Mouse (Mus musculus) lung, embryonic 16.5 days (tissue): ENCODE measurements around the gene Ikzf1. TPM values are rescaled to one million over a fixed set of nuclear protein-coding genes. Genes with fewer than 3 reads are reported as not detected.

Source experiments
- ATAC-seq: fragments of 200-750 bp; cut with Nextera tagmentation; 2 replicates; pipeline ENCODE4 v1.8.0; 2017; ENCODE audit warnings: low read depth, mild to moderate bottlenecking, moderate library complexity
- H3K27ac ChIP-seq: fragments of 300-500 bp; sonication (generic); 2 replicates; pipeline ENCODE4 v1.5.1; 2014; ENCODE audit warnings: mild to moderate bottlenecking, control low read depth, low read length
- H3K27me3 ChIP-seq: fragments of 300-500 bp; sonication (generic); 2 replicates; pipeline ENCODE4 v1.6.1; 2014; ENCODE audit warnings: low read depth, low read length, mixed read lengths; ENCODE audit not compliant: control insufficient read depth, insufficient read depth
- H3K36me3 ChIP-seq: fragments of 300-500 bp; sonication (generic); 2 replicates; pipeline ENCODE4 v1.6.1; 2014; ENCODE audit warnings: low read length; ENCODE audit not compliant: control insufficient read depth, insufficient read depth
- H3K4me1 ChIP-seq: fragments of 300-500 bp; sonication (generic); replicated peaks from 2 replicates; pipeline ENCODE4 v1.6.1; 2014; ENCODE audit warnings: low read length, mixed read lengths; ENCODE audit not compliant: control insufficient read depth, insufficient read depth
- H3K4me2 ChIP-seq: fragments of 300-500 bp; sonication (generic); 2 replicates; pipeline ENCODE4 v1.6.1; 2014; ENCODE audit warnings: low read depth, low read length, control low read depth
- H3K4me3 ChIP-seq: fragments of 300-500 bp; sonication (generic); 2 replicates; pipeline ENCODE4 v1.5.1; 2014; ENCODE audit warnings: mild to moderate bottlenecking, low read length, control low read depth
- H3K9ac ChIP-seq: fragments of 300-500 bp; sonication (generic); 2 replicates; pipeline ENCODE4 v1.6.1; 2014; ENCODE audit warnings: low read length, control low read depth
- H3K9me3 ChIP-seq: fragments of 300-500 bp; sonication (generic); 2 replicates; pipeline ENCODE4 v1.6.1; 2016; ENCODE audit warnings: low read length; ENCODE audit not compliant: control insufficient read depth
- WGBS: fragments of 180-500 bp; shearing (Covaris S2); extraction: QIAGEN DNeasy Blood & Tissue Kit; methylation state at CpG from one replicate; pipeline ENCODE4 v1.1.7; 2014; 5-methylcytosine and 5-hydroxymethylcytosine counted together
- polyA plus RNA-seq: library from polyadenylated mRNA; unstranded; fragments of >200 nt; fragmentation: Nextera tagmentation; extraction: Ambion mirVana; gene quantifications from 2 replicates; pipeline ENCODE4 v1.2.1, GENCODE M21; 2015

Gene Ikzf1
- polyA plus RNA-seq, 1 experiment from 2014 or later, result 2.0 TPM

GRCm38 (mm10) chr11:11711748-11712147, 26.9 kb downstream of the Ikzf1 start:
- no peak overlapping the region for H3K9ac ChIP-seq
- no peaks in the 10 kb centered on the region for H3K36me3 ChIP-seq
- H3K27me3 ChIP-seq, result no peaks in the 10 kb centered on the region
- WGBS, result 33% methylated on average over 7 of the region's 7 CpGs
- H3K4me1 ChIP-seq, result no peaks in the 10 kb centered on the region
- no peak overlapping the region for H3K4me2 ChIP-seq
- no peak overlapping the region for H3K4me3 ChIP-seq
- H3K9me3 ChIP-seq, result no peaks in the 10 kb centered on the region
- no peak for ATAC-seq
- no peak overlapping the region for H3K27ac ChIP-seq

DNA sequence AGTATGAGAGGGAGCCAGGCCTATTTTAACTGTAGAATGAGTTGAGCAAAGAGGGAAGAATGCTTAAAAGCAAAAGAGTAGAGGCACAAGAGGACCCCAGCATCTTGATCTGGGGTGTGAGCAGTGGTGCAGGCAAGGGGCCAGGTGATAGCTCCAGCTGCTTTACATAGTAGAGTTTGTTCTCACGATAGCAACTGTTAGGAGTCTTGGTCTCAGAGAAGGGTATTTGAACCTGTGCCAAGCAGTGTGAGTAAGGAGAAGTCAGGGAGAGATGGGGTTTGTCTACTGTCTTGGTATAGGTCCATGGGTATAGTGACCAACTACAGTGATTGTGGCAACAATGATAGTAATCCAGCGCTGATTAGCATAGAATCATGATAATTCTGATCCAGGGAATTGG, 29.9 kb downstream of the Ikzf1 start:
- no peak overlapping the region for H3K4me3 ChIP-seq
- H3K9ac ChIP-seq, result no peak overlapping the region
- H3K4me2 ChIP-seq, result no peak overlapping the region
- no peaks in the 10 kb centered on the region for H3K27me3 ChIP-seq
- H3K36me3 ChIP-seq, result no peaks in the 10 kb centered on the region
- no peaks in the 10 kb centered on the region for H3K4me1 ChIP-seq
- no peak for ATAC-seq
- H3K9me3 ChIP-seq, result no peaks in the 10 kb centered on the region
- no peak overlapping the region for H3K27ac ChIP-seq
- WGBS, result 63% methylated on average over 2 of the region's 2 CpGs

DNA sequence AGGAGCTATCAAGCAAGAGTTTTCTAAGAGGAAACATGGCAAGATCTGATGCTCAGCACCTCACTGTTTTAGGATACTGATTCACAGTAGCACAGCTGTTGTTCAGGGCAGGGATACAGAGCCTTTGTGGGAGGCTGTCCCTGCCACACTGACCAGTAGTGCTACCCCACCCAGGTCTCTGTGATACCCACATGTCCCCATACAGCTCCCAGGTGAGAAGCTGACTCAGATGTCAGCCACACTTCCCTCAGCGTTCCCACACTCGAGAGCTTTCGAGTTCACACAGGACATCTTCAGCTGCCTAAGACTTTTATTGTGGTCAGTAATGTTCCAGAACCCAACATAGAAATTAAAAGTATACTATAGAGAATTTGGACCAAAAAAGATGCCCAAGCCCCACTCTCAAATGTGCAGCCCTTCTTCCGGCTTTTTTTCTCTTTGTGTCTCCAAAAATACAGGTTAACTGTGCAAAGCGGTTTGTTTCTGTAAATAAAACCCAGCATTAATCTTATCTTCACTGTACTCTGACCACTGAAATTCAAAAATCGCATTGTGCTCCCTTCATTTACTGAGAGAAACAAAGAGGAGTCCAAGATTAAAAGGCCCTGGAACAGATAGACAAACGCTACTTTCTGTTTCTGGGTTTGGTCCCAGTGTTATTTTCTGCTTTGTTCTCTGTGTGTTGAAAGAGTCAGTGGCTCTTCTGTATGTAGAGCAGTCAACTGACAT, 31.3 kb downstream of the Ikzf1 start:
- Histone ChIP-seq H3K4me3 (no peak overlapping the region), H3K4me1 (no peaks in the 10 kb centered on the region), H3K36me3 (no peaks in the 10 kb centered on the region), H3K4me2 (no peak overlapping the region), H3K9ac (no peak overlapping the region), H3K9me3 (no peaks in the 10 kb centered on the region), H3K27ac (no peak overlapping the region), H3K27me3 (no peaks in the 10 kb centered on the region)
- 77% methylated on average over 7 of the region's 7 CpGs for WGBS
- no peak for ATAC-seq

GRCm38 (mm10) chr11:11716692-11717037, 31.9 kb downstream of the Ikzf1 start:
- 59% methylated on average over 2 of the region's 2 CpGs for whole genome bisulfite sequencing
- Histone ChIP-seq H3K4me1 (no peaks in the 10 kb centered on the region), H3K9ac (no peak overlapping the region), H3K27ac (no peak overlapping the region), H3K4me2 (no peak overlapping the region), H3K36me3 (no peaks in the 10 kb centered on the region), H3K27me3 (no peaks in the 10 kb centered on the region), H3K4me3 (no peak overlapping the region), H3K9me3 (no peaks in the 10 kb centered on the region)
- ATAC-seq, result no peak

GRCm38 (mm10) chr11:11717606-11718167, 32.9 kb downstream of the Ikzf1 start:
- WGBS, result 68% methylated on average over 4 of the region's 4 CpGs

DNA sequence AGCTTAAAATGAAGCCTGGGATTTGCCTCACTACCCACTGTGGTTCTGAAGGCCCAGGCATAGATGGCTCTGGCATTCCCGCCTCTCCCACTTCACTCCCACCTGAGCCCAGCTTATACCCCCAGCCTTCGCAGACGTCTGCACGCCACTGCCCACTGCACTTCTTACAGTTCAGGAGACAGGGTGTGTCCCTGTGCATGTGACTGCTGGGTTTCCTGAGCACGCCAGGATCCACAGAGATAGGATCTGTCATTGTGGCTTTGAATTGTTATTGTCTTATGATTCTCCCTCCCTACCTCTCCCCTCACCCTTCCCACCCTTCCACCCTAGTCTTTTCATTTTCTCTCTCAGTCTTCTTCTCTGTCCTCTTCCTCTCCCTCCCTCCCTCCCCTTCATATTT, 34.9 kb downstream of the Ikzf1 start:
- H3K4me2 ChIP-seq, result no peak overlapping the region
- no peak overlapping the region for H3K9ac ChIP-seq
- no peaks in the 10 kb centered on the region for H3K27me3 ChIP-seq
- H3K27ac ChIP-seq, result no peak overlapping the region
- H3K36me3 ChIP-seq, result no peaks in the 10 kb centered on the region
- ATAC-seq, result no peak
- no peaks in the 10 kb centered on the region for H3K9me3 ChIP-seq
- no peaks in the 10 kb centered on the region for H3K4me1 ChIP-seq
- no peak overlapping the region for H3K4me3 ChIP-seq
- 75% methylated on average over 5 of the region's 5 CpGs for WGBS

More at GRCm38 (mm10) chr11:11717606-11718167, 32.9 kb downstream of the Ikzf1 start:
- Histone ChIP-seq H3K4me1 (no peaks in the 10 kb centered on the region), H3K27ac (no peak overlapping the region), H3K27me3 (no peaks in the 10 kb centered on the region), H3K36me3 (no peaks in the 10 kb centered on the region), H3K9ac (no peak overlapping the region), H3K9me3 (no peaks in the 10 kb centered on the region), H3K4me3 (no peak overlapping the region), H3K4me2 (no peak overlapping the region)
- ATAC-seq, result no peak

GRCm38 (mm10) chr11:11725252-11725875, 40.6 kb downstream of the Ikzf1 start:
- Histone ChIP-seq H3K9ac (no peak overlapping the region), H3K9me3 (no peaks in the 10 kb centered on the region), H3K4me3 (no peak overlapping the region), H3K36me3 (no peaks in the 10 kb centered on the region), H3K27ac (no peak overlapping the region), H3K27me3 (no peaks in the 10 kb centered on the region), H3K4me2 (no peak overlapping the region), H3K4me1 (no peaks in the 10 kb centered on the region)
- WGBS, result 81% methylated on average over 11 of the region's 11 CpGs
- ATAC-seq, result no peak

GRCm38 (mm10) chr11:11725876-11726525, 41.2 kb downstream of the Ikzf1 start:
- Histone ChIP-seq H3K27me3 (no peaks in the 10 kb centered on the region), H3K4me1 (no peaks in the 10 kb centered on the region), H3K36me3 (no peaks in the 10 kb centered on the region), H3K4me2 (no peak overlapping the region), H3K9me3 (no peaks in the 10 kb centered on the region), H3K27ac (no peak overlapping the region), H3K9ac (no peak overlapping the region), H3K4me3 (no peak overlapping the region)
- no peak for ATAC-seq
- 82% methylated on average over 5 of the region's 5 CpGs for WGBS

- H3K4me1 ChIP-seq, result no peaks in the 10 kb centered on the region
- no peaks in the 10 kb centered on the region for H3K9me3 ChIP-seq
- no peak overlapping the region for H3K27ac ChIP-seq
- H3K4me3 ChIP-seq, result no peak overlapping the region
- H3K36me3 ChIP-seq, result no peaks in the 10 kb centered on the region
- ATAC-seq, result no peak
- no peak overlapping the region for H3K9ac ChIP-seq
- no peak overlapping the region for H3K4me2 ChIP-seq
- no peaks in the 10 kb centered on the region for H3K27me3 ChIP-seq
- 55% methylated on average over 4 of the region's 4 CpGs for WGBS
Measured at GRCm38 (mm10) chr11:11726807-11727276, 42.0 kb downstream of the Ikzf1 start.
